Mouse (Mus musculus) embryonic facial prominence, embryonic 11.5 days (tissue): ENCODE results near the gene Chit1. TPM values are rescaled to one million over a fixed set of nuclear protein-coding genes. Genes with fewer than 3 reads are reported as not detected.

Source experiments
- ATAC-seq: fragments of 200-750 bp; cut with Nextera tagmentation; replicated peaks from 2 replicates; pipeline ENCODE4 v1.8.0; 2017; ENCODE audit warnings: low read depth; ENCODE audit not compliant: insufficient number of reproducible peaks, low FRiP score, low TSS enrichment
- DNase-seq: peaks from one replicate; pipeline ENCODE4 v3.0.0-alpha.2; 2015; ENCODE audit warnings: low spot score
- H3K27ac ChIP-seq: fragments of 300-500 bp; sonication (generic); replicated peaks from 2 replicates; pipeline ENCODE4 v1.5.1; 2014; ENCODE audit warnings: mild to moderate bottlenecking, low read depth, low read length, control low read depth
- H3K27me3 ChIP-seq: fragments of 300-500 bp; sonication (generic); 2 replicates; pipeline ENCODE4 v1.6.1; 2014; ENCODE audit warnings: mild to moderate bottlenecking, low read length, moderate library complexity, mixed read lengths; ENCODE audit not compliant: control insufficient read depth, insufficient read depth
- H3K36me3 ChIP-seq: fragments of 300-500 bp; sonication (generic); replicated peaks from 2 replicates; pipeline ENCODE4 v1.6.1; 2014; ENCODE audit warnings: low read depth, mild to moderate bottlenecking, low read length, moderate library complexity, mixed read lengths; ENCODE audit not compliant: control insufficient read depth, insufficient read depth
- H3K4me1 ChIP-seq: fragments of 300-500 bp; sonication (generic); 2 replicates; pipeline ENCODE4 v1.6.1; 2014; ENCODE audit warnings: low read length, mixed read lengths; ENCODE audit not compliant: control insufficient read depth, insufficient read depth
- H3K4me2 ChIP-seq: fragments of 300-500 bp; sonication (generic); 2 replicates; pipeline ENCODE4 v1.6.1; 2014; ENCODE audit warnings: low read depth, mild to moderate bottlenecking, control low read depth, low read length, moderate library complexity
- H3K4me3 ChIP-seq: fragments of 300-500 bp; sonication (generic); 2 replicates; pipeline ENCODE4 v1.5.1; 2014; ENCODE audit warnings: low read depth, low read length, control low read depth
- H3K9ac ChIP-seq: fragments of 300-500 bp; sonication (generic); replicated peaks from 2 replicates; pipeline ENCODE4 v1.6.1; 2014; ENCODE audit warnings: mild to moderate bottlenecking, control low read depth, low read length
- H3K9me3 ChIP-seq: fragments of 300-500 bp; sonication (generic); replicated peaks from 2 replicates; pipeline ENCODE4 v1.6.1; 2016; ENCODE audit warnings: mild to moderate bottlenecking, low read length, inconsistent platforms, mixed read lengths; ENCODE audit not compliant: control insufficient read depth
- WGBS: fragments of 180-500 bp; shearing (Covaris S2); extraction: QIAGEN DNeasy Blood & Tissue Kit; methylation state at CpG from one replicate; pipeline ENCODE4 v1.1.7; 2014; 5-methylcytosine and 5-hydroxymethylcytosine counted together
- polyA plus RNA-seq: library from polyadenylated mRNA; unstranded; fragments of >200 nt; fragmentation: Nextera tagmentation; extraction: Ambion mirVana; gene quantifications from 2 replicates; pipeline ENCODE4 v1.2.1, GENCODE M21; 2014

The Chit1 gene
- polyA plus RNA-seq, 1 experiment from 2014 or later = not detected

DNA sequence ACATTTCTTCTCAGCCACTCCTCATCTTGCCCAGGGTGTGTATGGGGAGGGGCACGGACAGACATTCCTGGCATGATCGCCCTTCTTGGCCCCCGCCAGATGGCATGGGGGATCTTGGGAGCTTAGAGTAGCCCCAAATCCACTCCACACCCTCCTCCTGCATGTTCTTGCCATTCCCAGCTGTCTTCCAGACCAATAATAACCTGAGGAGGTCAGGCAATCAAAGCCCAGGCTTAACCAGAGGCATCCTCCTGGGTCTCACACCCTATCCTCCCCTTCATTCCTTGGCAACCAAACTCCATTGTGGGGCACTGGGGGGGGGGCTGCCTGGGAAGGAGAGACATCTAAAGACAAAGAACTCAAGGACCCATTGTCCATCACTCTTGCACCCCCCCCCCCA lies 49.4 kb downstream of the Chit1 start:
- ATAC-seq (no peak), DNase-seq (no peak)
- Histone ChIP-seq H3K9me3 (no peaks in the 10 kb centered on the region), H3K9ac (no peak overlapping the region), H3K4me2 (no peak overlapping the region), H3K4me1 (no peaks in the 10 kb centered on the region), H3K36me3 (no peaks in the 10 kb centered on the region), H3K27ac (no peak overlapping the region), H3K27me3 (no peaks in the 10 kb centered on the region), H3K4me3 (no peak overlapping the region)
- 88% methylated on average over 3 of the region's 3 CpGs for WGBS

DNA sequence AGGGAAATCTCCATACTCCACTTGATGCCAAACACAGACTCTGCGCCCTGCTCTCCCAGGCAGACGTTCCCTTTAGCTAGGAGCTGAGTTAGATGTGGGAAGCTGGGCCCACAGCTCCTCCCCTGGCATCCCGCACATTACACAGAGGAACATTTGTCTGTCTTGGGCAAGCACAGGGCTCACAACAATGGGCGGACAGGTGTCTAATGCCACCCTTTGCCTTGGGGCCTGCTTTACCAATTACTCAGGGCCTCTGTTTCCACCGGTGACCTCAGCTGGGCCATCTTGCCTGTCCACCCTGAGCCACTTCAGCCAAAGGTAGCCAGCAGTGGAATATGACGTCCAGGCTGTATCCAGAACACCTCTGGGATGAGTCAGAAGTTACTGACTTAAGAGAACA lies 50.4 kb downstream of the Chit1 start:
- ATAC-seq = no peak
- H3K36me3 ChIP-seq = no peaks in the 10 kb centered on the region
- no peak overlapping the region for H3K4me2 ChIP-seq
- DNase-seq = no peak
- no peaks in the 10 kb centered on the region for H3K9me3 ChIP-seq
- WGBS = 68% methylated on average over 6 of the region's 6 CpGs
- H3K27me3 ChIP-seq = no peaks in the 10 kb centered on the region
- no peak overlapping the region for H3K27ac ChIP-seq
- H3K4me1 ChIP-seq = no peaks in the 10 kb centered on the region
- H3K9ac ChIP-seq = no peak overlapping the region
- H3K4me3 ChIP-seq = no peak overlapping the region

DNA sequence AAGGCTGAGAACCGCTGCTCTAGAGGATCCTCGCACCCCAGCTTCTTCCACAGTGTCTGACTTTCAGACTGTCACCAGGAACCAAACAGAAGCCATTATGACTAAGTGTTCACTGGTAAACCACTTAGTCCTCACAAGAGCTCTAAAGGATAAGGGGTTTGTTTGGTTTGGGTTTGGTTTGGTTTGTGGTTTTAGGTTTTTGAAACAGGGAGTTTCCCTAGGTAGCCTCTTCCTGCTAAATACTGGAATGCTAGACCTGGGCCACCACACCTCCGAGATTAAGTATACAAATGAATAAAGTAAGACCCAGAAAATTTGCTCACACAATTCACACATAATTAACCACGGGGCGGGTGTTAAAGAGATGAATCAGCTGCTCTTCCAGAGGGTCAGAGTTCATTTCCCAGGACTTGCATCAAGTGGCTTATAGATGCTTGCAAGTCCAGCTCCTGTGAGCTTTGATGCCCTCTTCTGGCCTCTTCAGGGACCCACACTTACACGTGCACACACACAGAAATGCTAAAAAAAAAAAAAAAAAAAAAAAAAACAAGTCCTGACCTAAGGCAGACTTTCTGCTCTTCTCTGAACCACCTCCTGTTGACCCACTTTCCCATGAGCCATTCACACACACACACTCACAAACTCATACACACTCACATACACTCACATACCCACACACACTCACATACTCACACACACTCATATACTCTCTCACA lies 51.6 kb downstream of the Chit1 start:
- WGBS = 67% methylated on average over 6 of the region's 6 CpGs
- Histone ChIP-seq H3K4me2 (no peak overlapping the region), H3K27ac (no peak overlapping the region), H3K36me3 (no peaks in the 10 kb centered on the region), H3K4me3 (no peak overlapping the region), H3K4me1 (no peaks in the 10 kb centered on the region), H3K9ac (no peak overlapping the region), H3K9me3 (no peaks in the 10 kb centered on the region), H3K27me3 (no peaks in the 10 kb centered on the region)
- DNase-seq (no peak), ATAC-seq (no peak)

DNA sequence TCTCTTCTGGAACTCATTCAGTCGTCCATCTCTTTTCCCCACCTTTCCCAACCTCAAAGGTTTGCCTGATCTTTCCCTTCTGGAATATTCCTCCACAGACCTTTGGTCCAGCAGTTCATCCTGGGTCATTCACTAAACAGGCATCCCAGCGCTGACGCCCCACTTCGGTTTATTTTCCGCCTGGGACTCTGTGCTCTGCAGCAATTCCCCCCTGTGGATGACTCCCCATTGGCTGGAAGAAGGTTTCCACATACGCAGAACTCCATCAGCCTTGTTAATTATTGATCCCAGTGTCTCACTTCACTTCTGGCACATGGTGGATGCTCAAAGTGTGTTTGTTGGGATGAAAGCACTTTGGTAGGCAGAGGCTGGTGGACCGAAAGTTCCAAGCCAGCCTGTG lies 52.4 kb downstream of the Chit1 start:
- Histone ChIP-seq H3K36me3 (no peaks in the 10 kb centered on the region), H3K4me2 (no peak overlapping the region), H3K27ac (no peak overlapping the region), H3K27me3 (no peaks in the 10 kb centered on the region), H3K4me3 (no peak overlapping the region), H3K9ac (no peak overlapping the region), H3K4me1 (no peaks in the 10 kb centered on the region), H3K9me3 (no peaks in the 10 kb centered on the region)
- WGBS = 91% methylated on average over 7 of the region's 7 CpGs
- no peak for DNase-seq
- ATAC-seq = no peak

DNA sequence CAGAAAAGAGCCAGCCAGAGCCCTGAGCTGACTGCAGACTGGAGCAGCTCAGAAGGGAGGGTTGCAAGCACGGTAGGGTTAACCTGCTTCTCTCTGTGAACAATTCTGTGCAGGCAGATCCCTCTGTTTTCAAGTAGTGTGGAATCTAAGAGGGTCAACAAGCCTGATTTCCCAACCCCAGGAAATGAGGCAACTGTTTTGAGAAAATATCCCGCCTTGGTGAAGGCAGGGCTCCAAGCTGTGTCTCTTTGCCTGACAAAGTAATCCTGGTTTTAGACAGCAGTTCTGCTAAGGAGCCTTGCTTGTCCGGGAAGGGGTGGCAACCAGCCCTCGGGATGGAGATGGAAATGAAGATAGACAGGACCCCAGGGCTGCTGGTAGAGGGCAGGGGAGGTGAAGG lies 53.4 kb downstream of the Chit1 start:
- no peaks in the 10 kb centered on the region for H3K9me3 ChIP-seq
- H3K4me3 ChIP-seq = no peak overlapping the region
- H3K4me2 ChIP-seq = no peak overlapping the region
- no peak overlapping the region for H3K9ac ChIP-seq
- no peak for DNase-seq
- no peaks in the 10 kb centered on the region for H3K36me3 ChIP-seq
- 60% methylated on average over 4 of the region's 4 CpGs for WGBS
- H3K27me3 ChIP-seq = no peaks in the 10 kb centered on the region
- ATAC-seq = no peak
- no peaks in the 10 kb centered on the region for H3K4me1 ChIP-seq
- H3K27ac ChIP-seq = no peak overlapping the region

DNA sequence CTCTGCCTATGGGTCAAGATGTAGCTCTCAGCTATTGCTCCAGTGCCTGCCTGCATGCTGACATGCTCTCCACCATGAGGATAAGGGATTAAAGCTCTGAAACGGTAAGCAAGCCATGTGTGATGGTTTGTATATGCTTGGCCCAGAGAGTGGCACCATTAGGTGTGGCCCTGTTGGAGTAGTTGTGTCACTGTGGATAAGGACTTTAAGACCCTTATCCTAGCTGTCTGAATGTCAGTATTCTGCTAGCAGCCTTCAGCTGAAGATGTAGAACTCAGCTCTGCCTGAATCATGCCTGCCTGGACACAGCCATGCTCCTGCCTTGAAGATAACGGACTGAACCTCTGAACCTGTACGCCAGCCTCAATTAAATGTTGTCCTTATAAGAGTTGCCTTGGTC lies 55.5 kb downstream of the Chit1 start:
- Histone ChIP-seq H3K9ac (no peak overlapping the region), H3K27ac (no peak overlapping the region), H3K4me2 (no peak overlapping the region), H3K4me3 (no peak overlapping the region), H3K9me3 (no peaks in the 10 kb centered on the region), H3K4me1 (no peaks in the 10 kb centered on the region), H3K36me3 (no peaks in the 10 kb centered on the region), H3K27me3 (no peaks in the 10 kb centered on the region)
- WGBS = 91% methylated on average over 3 of the region's 3 CpGs
- no peak for DNase-seq
- ATAC-seq = no peak

DNA sequence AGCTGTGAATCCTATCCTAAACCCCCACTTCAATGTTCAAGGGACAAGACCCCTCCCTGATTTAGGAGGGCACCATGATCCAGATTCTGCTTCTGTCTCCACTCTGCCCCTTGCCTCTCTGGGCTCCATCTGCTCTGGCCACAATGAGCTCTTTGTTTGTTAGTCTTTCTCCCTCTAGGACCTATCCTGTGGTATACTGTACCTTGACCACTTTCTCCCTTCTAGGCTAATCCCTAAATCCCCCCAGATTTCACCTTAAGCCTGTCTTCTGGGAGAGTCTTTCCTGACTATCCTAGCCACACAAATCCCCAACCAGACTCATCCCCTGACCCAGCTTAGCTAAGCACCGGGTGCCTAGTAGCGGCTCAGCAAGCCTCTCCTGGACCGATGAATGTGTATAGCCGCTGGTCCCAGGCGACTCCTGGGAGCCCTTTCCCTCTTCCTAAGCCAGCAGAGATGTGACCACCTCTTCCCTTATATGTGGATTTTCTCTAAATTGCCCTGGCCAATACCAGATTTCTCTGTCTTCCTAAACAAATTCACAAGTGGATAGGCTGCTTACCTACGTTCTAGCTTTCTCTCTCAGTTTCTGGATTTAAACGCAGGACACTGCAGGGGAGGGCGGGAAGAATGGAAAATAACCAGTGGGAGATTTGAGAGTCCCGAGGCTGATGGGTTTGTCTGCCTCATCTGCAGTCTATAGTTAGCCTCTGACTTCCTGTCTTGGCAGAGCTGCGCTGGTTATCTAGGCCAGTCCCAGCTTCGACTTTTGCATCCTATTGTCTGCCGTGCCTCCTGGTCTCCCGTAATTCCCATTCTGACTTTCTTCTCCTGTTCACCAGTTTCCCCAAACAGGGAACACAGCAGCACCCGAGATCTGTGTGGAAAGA lies 56.6 kb downstream of the Chit1 start:
- Histone ChIP-seq H3K4me1 (no peaks in the 10 kb centered on the region), H3K27me3 (no peaks in the 10 kb centered on the region), H3K4me3 (no peak overlapping the region), H3K27ac (no peak overlapping the region), H3K9me3 (no peaks in the 10 kb centered on the region), H3K9ac (no peak overlapping the region), H3K4me2 (no peak overlapping the region), H3K36me3 (no peaks in the 10 kb centered on the region)
- ATAC-seq = no peak
- DNase-seq = no peak
- 43% methylated on average over 14 of the region's 14 CpGs for WGBS

DNA sequence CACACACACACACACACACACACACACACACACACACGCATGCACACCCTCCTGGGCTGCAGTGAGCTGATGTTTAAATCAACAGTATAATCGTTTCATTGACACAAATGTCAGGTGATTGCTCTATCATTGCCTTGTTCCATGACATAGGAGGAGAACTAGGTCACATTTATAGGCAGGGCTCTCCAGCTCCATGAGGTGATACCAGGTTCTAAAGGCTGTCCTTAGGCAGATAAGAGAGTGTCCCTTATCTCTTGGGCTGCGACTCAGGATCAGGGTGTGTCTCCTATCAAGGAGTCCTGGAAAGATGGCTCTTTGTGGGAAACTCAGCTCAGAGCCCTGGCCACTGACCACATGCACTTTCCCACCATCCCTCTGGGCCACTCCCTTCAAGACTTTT lies 57.5 kb downstream of the Chit1 start:
- Histone ChIP-seq H3K9ac (no peak overlapping the region), H3K4me1 (no peaks in the 10 kb centered on the region), H3K9me3 (no peaks in the 10 kb centered on the region), H3K4me3 (no peak overlapping the region), H3K27me3 (no peaks in the 10 kb centered on the region), H3K36me3 (no peaks in the 10 kb centered on the region), H3K4me2 (no peak overlapping the region), H3K27ac (no peak overlapping the region)
- DNase-seq = no peak
- no peak for ATAC-seq
- WGBS = 75% methylated on average over 3 of the region's 3 CpGs
